Mouse (Mus musculus) megakaryocyte progenitor cell, adult 5-6 weeks (primary cell): ENCODE data around the gene Gins1. TPM values are rescaled to one million over a fixed set of nuclear protein-coding genes. Genes with fewer than 3 reads are reported as not detected.
A peak's percentile ranks its signal among the peaks of the same experiment; 100 is the strongest.

Experiments used
- ATAC-seq: replicated peaks from 2 replicates; pipeline ENCODE4 v1.8.0; 2016; ENCODE audit warnings: mild to moderate bottlenecking, moderate TSS enrichment, inconsistent platforms; ENCODE audit not compliant: poor library complexity
- total RNA-seq, 2 experiments: library from RNA; stranded (forward) in 1 of 2; stranded (reverse) in 1 of 2; fragments of 157-497, 149-512 nt in 1 of 2; fragments of 200-1000 nt in 1 of 2; gene quantifications; 2 replicates each; pipeline versions ENCODE4 v1.2.3 to v1.2.4; 2015 to 2017

Gins1 gene
- total RNA-seq, 2 experiments from 2014 or later: 95.8 to 140 TPM

DNA sequence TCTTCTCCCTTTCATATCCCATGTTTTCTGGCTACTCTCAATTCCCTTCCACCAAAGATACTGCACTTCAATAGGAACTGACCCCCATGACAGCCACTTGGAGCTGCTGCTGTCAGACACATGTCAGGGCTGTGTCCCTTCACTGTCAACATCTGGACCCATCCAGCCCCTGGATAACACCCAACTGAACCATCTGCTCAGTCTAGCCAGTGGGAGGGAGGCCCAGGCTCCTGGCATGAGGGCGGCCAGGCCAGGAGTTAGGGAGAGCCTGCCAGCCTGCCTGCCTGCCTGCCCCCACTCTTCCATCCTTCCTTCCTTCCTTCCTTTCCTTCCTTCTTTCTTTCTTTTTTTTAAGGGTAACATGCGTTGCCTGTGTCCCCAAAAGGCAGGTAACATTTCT lies 46.0 kb downstream of the Gins1 start:
- ATAC-seq: no peak

GRCm38 (mm10) chr2:150955859-150956258 lies 50.7 kb downstream of the Gins1 start:
- no peak for ATAC-seq

DNA sequence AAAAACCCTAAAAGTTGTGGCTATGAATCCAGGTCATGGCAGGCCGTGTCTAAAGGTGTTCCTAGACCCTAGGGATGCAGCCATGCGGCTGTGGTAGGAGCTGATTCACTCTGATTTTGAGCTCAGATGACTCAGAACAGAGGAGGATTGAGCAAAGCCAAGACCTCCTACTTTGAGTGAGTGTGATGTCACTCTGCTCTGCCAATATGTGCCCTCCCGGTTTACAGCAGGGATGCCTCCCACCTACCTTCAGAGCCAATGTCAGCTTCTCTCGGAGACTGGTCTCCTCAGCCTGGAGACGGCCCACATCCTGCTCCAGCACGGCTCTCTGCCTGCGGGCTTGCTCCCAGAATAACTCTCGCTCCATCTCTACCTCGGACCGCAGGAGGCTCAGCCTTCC lies 54.3 kb downstream of the Gins1 start:
- no peak for ATAC-seq

DNA sequence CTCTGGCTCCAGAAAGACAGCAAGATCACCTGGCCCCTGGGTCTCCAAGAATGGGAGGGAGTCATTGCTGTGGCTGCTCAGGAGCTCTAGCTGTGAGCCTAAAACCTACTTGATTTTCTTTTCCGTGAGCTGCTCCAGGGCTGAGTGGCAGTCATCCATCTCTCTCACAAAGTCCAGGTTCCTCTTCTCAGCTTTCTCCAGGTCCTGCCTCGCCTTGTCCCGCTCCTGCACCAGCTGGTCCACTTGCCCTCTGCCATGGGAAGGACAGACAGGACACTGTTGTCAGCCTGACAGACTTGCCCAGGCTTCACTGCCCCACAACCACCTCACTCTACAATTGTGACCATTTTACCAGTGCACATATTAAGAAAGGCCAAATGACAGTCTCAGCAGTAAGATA lies 58.0 kb downstream of the Gins1 start:
- no peak for ATAC-seq

DNA sequence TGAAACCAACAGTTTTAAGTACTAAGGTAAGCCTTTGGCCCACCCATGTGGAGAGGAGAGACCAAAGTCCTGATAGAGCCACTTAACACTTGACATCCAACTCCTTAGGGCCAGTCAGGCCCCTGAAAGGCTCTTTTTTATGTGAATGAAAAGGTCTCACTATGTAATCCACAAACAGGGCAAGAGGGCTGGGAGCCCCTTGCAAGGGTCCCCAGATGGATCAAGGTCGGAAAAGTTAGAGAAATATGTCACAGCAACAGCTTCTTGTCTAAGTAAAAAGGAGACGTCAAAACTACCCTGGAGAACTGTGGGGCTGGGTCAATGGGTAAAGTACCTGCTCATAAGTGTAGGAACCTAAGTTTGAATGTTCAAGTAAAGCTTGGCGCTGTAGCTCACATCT lies 59.4 kb downstream of the Gins1 start:
- no peak for ATAC-seq

DNA sequence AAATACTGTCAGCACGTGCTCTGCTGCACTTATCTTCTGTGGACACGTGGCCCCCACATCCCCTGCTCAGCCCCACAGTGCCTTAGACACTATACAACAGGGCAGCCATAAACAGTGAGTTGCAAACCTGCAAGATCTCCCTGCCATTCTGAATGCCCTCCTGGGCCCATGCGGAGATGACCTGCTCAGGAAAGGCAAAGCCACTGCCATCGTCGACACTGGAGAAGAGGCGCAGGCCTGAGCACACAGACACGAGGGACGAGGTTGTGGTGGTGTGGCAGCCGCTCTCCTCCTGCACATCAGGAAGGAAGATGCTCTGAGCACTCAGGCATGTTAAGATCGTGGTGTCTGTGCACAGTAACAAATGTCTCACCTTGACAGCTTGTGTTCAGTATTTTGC lies 60.8 kb downstream of the Gins1 start:
- no peak for ATAC-seq

- no peak for ATAC-seq
These were observed 62.3 kb downstream of the Gins1 start for GRCm38 (mm10) chr2:150967491-150967890.

- no peak for ATAC-seq
These were observed 64.0 kb downstream of the Gins1 start for GRCm38 (mm10) chr2:150969231-150969630.

DNA sequence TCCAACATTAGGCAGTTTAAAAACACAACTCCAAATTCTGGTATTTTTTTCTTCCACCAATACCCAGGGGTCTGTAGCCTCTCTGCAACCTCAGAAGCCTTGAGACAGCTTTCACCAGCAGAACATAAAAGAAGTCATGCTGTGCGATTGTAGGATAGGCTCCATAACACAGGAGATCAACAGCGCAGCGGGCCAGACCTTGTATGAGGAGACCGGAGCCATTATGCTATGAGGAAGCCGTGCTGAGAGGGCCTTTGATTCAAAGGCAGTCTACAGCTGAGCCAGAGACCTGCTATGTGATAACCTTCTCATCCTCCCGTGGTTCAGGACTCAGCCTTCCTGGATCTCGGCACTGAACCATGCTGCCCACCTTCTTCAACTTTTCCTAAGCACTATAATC lies 66.7 kb downstream of the Gins1 start:
- no peak for ATAC-seq

DNA sequence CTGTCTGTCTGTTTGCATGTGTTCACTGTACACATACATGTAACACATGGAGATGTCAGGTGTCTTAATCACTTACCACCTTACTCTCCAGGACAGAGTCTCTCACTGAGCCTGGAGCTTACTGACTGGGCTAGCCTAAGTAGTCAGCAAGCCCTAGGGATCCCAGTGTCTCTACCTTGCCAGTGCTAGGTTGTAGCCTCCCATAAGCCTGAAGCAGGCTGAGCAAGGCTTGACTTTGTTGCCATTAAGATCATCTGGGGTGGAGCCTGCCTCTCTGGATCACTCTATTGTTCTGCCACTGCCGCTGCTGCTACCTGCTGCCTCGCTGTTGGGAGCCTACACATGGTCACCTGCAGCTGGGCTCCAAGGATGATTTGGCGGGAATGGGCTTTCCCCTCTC lies 67.5 kb downstream of the Gins1 start:
- no peak for ATAC-seq

GRCm38 (mm10) chr2:150973401-150974115 lies 68.4 kb downstream of the Gins1 start:
- no peak for ATAC-seq

GRCm38 (mm10) chr2:150976871-150977270 lies 71.7 kb downstream of the Gins1 start:
- ATAC-seq: peak; percentile 76

GRCm38 (mm10) chr2:150977676-150978075 lies 72.5 kb downstream of the Gins1 start:
- ATAC-seq: no peak

DNA sequence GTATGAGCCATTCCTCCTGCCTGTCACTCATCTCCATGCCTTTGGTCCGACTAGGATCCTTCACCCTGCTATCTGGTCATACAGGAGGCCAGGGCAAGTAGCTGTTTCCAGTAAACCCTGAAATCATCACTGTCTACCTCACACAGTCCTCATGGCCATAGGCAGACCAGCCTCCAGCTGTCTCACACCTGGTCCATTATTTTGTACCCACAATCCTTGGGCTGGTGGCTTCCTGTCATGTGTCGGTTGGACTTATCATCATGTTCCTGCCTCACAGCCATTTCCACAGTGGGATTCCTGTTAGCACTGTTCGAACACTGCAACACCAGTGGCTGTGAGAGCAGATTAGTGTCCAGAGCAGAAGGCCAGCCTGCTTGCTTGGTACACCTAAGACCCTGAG lies 73.6 kb downstream of the Gins1 start:
- ATAC-seq: no peak

GRCm38 (mm10) chr2:150979861-150980620 lies 74.8 kb downstream of the Gins1 start:
- ATAC-seq: no peak

Other genes with a start within 250 kb of the Gins1 start
- 9.7 and 18.1 TPM in 2 replicates for gene Acss1, start 236.9 kb upstream of the Gins1 start, total RNA-seq (2015)
- gene Acss1, start 236.9 kb upstream of the Gins1 start, total RNA-seq (2017): 15.4 and 20.7 TPM in 2 replicates
- gene Vsx1, start 216.0 kb upstream of the Gins1 start, total RNA-seq (2015): not detected in 2 replicates
- gene Vsx1, start 216.0 kb upstream of the Gins1 start, total RNA-seq (2017): not detected in 2 replicates
- 11.5 and 11.8 TPM in 2 replicates for gene Entpd6, start 156.4 kb upstream of the Gins1 start, total RNA-seq (2015)
- 13.3 and 18.0 TPM in 2 replicates for gene Entpd6, start 156.4 kb upstream of the Gins1 start, total RNA-seq (2017)
- 8.5 and 8.7 TPM in 2 replicates for gene Pygb, start 118.7 kb upstream of the Gins1 start, total RNA-seq (2015)
- 24.0 and 33.9 TPM in 2 replicates for gene Pygb, start 118.7 kb upstream of the Gins1 start, total RNA-seq (2017)
- gene Abhd12, start 659 bp upstream of the Gins1 start, total RNA-seq (2015): 27.3 and 30.5 TPM in 2 replicates
- gene Abhd12, start 659 bp upstream of the Gins1 start, total RNA-seq (2017): 27.2 and 56.0 TPM in 2 replicates
- gene Ninl, start 134.0 kb downstream of the Gins1 start, total RNA-seq (2015): 0.46 and 0.84 TPM in 2 replicates
- 1.2 and 1.5 TPM in 2 replicates for gene Ninl, start 134.0 kb downstream of the Gins1 start, total RNA-seq (2017)
- 22.7 and 38.8 TPM in 2 replicates for gene Nanp, start 134.0 kb downstream of the Gins1 start, total RNA-seq (2015)
- gene Nanp, start 134.0 kb downstream of the Gins1 start, total RNA-seq (2017): 19.3 and 22.5 TPM in 2 replicates
- not detected in 2 replicates for gene Gm14151, start 186.9 kb downstream of the Gins1 start, total RNA-seq (2015)
- not detected in 2 replicates for gene Gm14151, start 186.9 kb downstream of the Gins1 start, total RNA-seq (2017)
- gene Gm14147, start 192.8 kb downstream of the Gins1 start, total RNA-seq (2015): not detected in 2 replicates
- gene Gm14147, start 192.8 kb downstream of the Gins1 start, total RNA-seq (2017): not detected in 2 replicates